ENCODE assay signal across 8 mouse cellular contexts in the genomic region with DNA sequence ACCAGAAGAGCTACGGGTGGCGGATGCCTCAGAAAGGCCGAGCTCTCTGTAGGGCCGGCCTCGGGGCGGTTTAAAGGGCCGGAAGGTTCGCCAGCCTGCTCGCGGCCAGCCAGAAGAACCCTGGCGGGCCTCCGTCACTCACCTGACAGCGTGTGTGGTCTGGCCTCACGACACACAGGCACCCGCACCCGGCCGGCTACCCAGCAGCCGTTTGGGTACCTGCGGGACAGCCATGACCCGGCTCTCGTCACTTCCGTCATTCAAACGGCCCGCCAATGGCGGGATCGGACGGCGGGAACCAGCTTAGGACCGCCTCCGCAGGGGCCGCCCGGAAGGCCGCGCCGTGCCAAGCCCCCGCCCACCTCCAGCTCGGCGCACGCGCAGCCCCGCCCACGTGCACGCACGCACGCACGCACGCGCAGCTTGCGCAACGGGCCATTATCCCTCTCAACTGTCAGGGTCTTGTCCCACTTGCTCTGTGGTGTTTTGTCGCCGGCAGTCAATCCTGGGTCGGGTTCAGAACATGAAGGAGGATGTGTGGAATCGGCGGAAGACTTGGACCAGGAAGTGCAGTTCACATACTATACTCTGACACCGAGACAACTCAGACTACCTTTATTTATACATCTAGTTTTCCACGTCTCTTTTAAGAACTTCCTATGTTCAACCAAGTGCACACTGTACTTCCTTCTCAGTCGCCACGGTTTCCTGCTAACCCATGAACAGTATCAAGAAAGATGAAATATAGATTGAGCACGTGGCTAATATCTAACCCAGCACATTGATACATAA. TPM values are rescaled to one million over a fixed set of nuclear protein-coding genes. Genes with fewer than 3 reads are reported as not detected.
DNase-seq lines count a peak whose midpoint lies in the region; ATAC-seq lines count a peak whose summit lies in the region.

A gene (minus strand): TSS at position 305 of the 792 bp plus-strand sequence.

- peak; percentile 99 for ATAC-seq in inflammation-experienced regulatory T-cells, adult 6 months
- ATAC-seq in megakaryocyte-erythroid progenitor cell, adult 5-6 weeks (replicated peaks; ENCODE audit: low FRiP score, low TSS enrichment, poor library complexity, severe bottlenecking), result peak; percentile 98

- intact Hi-C loops in gastrocnemius, postnatal 14 days (cut with DNase I; ENCODE audit: low total_unique reads), result no loop called here
- intact Hi-C loops in left cerebral cortex, postnatal 10 days (cut with DNase I), result no loop called here

- peak; percentile 97 to 99 for DNase-seq in adrenal gland, adult (ENCODE audit: inconsistent age in 2 of 2, low spot score in 1 of 2)
- DNase-seq in embryo, embryonic 10.5 days (ENCODE audit: low spot score), result peak; percentile 96
- peak; percentile 96 for DNase-seq in gastrocnemius, postnatal 14 days
- peak; percentile 95 to 98 for DNase-seq in left cerebral cortex, postnatal 10 days (ENCODE audit: extremely low spot score in 1 of 2, low spot score in 2 of 2)
- DNase-seq in right cerebral cortex, postnatal 25 days, result peak; percentile 97
- peak; percentile 95 to 97 for DNase-seq in urinary bladder, postnatal 4 days (ENCODE audit: low spot score in 2 of 2)

RNA-seq across cellular contexts. Expression of the gene that starts here (rescaled TPM):
- total RNA-seq in gastrocnemius, postnatal 14 days (2021), result 1 to 10 TPM; 7.4 TPM
- 10 to 100 TPM; 20.4 to 31.8 (median 30.6) TPM for polyA plus RNA-seq in inflammation-experienced regulatory T-cells, adult 6 months (2017; shearing (Covaris generic))
- 10 to 100 TPM; 27.5 to 30.8 TPM for total RNA-seq in left cerebral cortex, postnatal 10 days (2021)
- total RNA-seq in megakaryocyte-erythroid progenitor cell, adult 5-6 weeks (2014; fragmentation: Nextera tagmentation), result 71.0 and 86.0 TPM in 2 replicates
- total RNA-seq in megakaryocyte-erythroid progenitor cell, adult 5-6 weeks (2017), result 45.3 and 66.4 TPM in 2 replicates

Comparison
In these comparisons a context has a peak if more than half of its experiments do, and no peak if none do; other contexts are left out.
1. Peak in every context shown above with its lines: DNase-seq and ATAC-seq.